Mouse (Mus musculus) intestine, postnatal 0 days (tissue): ENCODE measurements at regions not wholly inside any gene's neighbourhood (a gene's known extent, or its start where the extent isn't known, plus 50 kb on each side); places are given as distances from the start of the nearest gene placed in this dataset.

Experiments
- ATAC-seq: fragments of 200-750 bp; cut with Nextera tagmentation; 2 replicates; pipeline ENCODE4 v1.8.0; 2017; ENCODE audit warnings: mild to moderate bottlenecking, moderate TSS enrichment, moderate library complexity
- H3K27ac ChIP-seq: fragments of 300-500 bp; sonication (generic); 2 replicates; pipeline ENCODE4 v1.5.1; 2014; ENCODE audit warnings: mild to moderate bottlenecking, low read depth, low read length, moderate library complexity
- H3K27me3 ChIP-seq: fragments of 300-500 bp; sonication (generic); replicated peaks from 2 replicates; pipeline ENCODE4 v1.6.1; 2014; ENCODE audit warnings: low read length, mixed read lengths; ENCODE audit not compliant: control insufficient read depth, insufficient read depth
- H3K36me3 ChIP-seq: fragments of 300-500 bp; sonication (generic); 2 replicates; pipeline ENCODE4 v1.6.1; 2014; ENCODE audit warnings: mild to moderate bottlenecking, moderate library complexity; ENCODE audit not compliant: control insufficient read depth, insufficient read depth
- H3K4me1 ChIP-seq: fragments of 300-500 bp; sonication (generic); replicated peaks from 2 replicates; pipeline ENCODE4 v1.6.1; 2014; ENCODE audit warnings: antibody characterized with exemption, low read length, mixed read lengths; ENCODE audit not compliant: control insufficient read depth, insufficient read depth
- H3K4me2 ChIP-seq: fragments of 300-500 bp; sonication (generic); replicated peaks from 2 replicates; pipeline ENCODE4 v1.6.1; 2014; ENCODE audit warnings: low read depth, mild to moderate bottlenecking, moderate library complexity
- H3K4me3 ChIP-seq: fragments of 300-500 bp; sonication (generic); 2 replicates; pipeline ENCODE4 v1.5.1; 2014; ENCODE audit warnings: low read depth, low read length
- H3K9ac ChIP-seq: fragments of 300-500 bp; sonication (generic); 2 replicates; pipeline ENCODE4 v1.6.1; 2014; ENCODE audit warnings: mild to moderate bottlenecking, low read depth, low read length
- H3K9me3 ChIP-seq: fragments of 300-500 bp; sonication (generic); 2 replicates; pipeline ENCODE4 v1.6.1; 2016; ENCODE audit warnings: mixed run types; ENCODE audit not compliant: control insufficient read depth
- CTCF ChIP-seq: sonication (generic); IDR thresholded peaks from 2 replicates; pipeline ENCODE4 v1.5.1; 2016; ENCODE audit warnings: low read depth, mild to moderate bottlenecking, control low read depth, antibody characterized with exemption, moderate library complexity
- WGBS: fragments of 180-500 bp; shearing (Covaris S2); extraction: QIAGEN DNeasy Blood & Tissue Kit; methylation state at CpG from one replicate; pipeline ENCODE4 v1.1.7; 2014; 5-methylcytosine and 5-hydroxymethylcytosine counted together

- Histone ChIP-seq H3K9me3 (no peaks in the 10 kb centered on the region), H3K9ac (no peak overlapping the region), H3K36me3 (no peaks in the 10 kb centered on the region), H3K27me3 (no peaks in the 10 kb centered on the region), H3K4me1 (no peaks in the 10 kb centered on the region), H3K4me2 (no peak overlapping the region), H3K27ac (no peak overlapping the region), H3K4me3 (no peak overlapping the region)
- WGBS, result 40% methylated on average over 4 of the region's 4 CpGs
- ATAC-seq, result no peak
- TF ChIP-seq CTCF, result no peak
These were observed 565.7 kb upstream of the Vstm2b start for GRCm38 (mm10) chr7:40332455-40332854.

GRCm38 (mm10) chr7:40352306-40352705 lies 545.8 kb upstream of the Vstm2b start:
- H3K4me2 ChIP-seq, result no peak overlapping the region
- no peak for ATAC-seq
- H3K27ac ChIP-seq, result no peak overlapping the region
- H3K4me3 ChIP-seq, result no peak overlapping the region
- no peaks in the 10 kb centered on the region for H3K4me1 ChIP-seq
- TF ChIP-seq CTCF, result no peak
- H3K36me3 ChIP-seq, result no peaks in the 10 kb centered on the region
- WGBS, result 55% methylated on average over 4 of the region's 4 CpGs
- no peaks in the 10 kb centered on the region for H3K27me3 ChIP-seq
- H3K9me3 ChIP-seq, result no peaks in the 10 kb centered on the region
- H3K9ac ChIP-seq, result no peak overlapping the region

- TF ChIP-seq CTCF, result no peak
- no peaks in the 10 kb centered on the region for H3K27me3 ChIP-seq
- H3K36me3 ChIP-seq, result no peaks in the 10 kb centered on the region
- no peak for ATAC-seq
- no peak overlapping the region for H3K4me2 ChIP-seq
- no peak overlapping the region for H3K4me3 ChIP-seq
- no peak overlapping the region for H3K27ac ChIP-seq
- no peaks in the 10 kb centered on the region for H3K9me3 ChIP-seq
- 21% methylated on average over 2 of the region's 2 CpGs for WGBS
- H3K9ac ChIP-seq, result no peak overlapping the region
- H3K4me1 ChIP-seq, result no peaks in the 10 kb centered on the region
These were observed 535.4 kb upstream of the Vstm2b start for GRCm38 (mm10) chr7:40362719-40363118.

- no peak overlapping the region for H3K9ac ChIP-seq
- no peak for TF ChIP-seq CTCF
- H3K4me1 ChIP-seq, result no peaks in the 10 kb centered on the region
- no peak overlapping the region for H3K4me3 ChIP-seq
- 90% methylated on average over 2 of the region's 2 CpGs for WGBS
- ATAC-seq, result no peak
- H3K27me3 ChIP-seq, result no peaks in the 10 kb centered on the region
- no peak overlapping the region for H3K27ac ChIP-seq
- no peaks in the 10 kb centered on the region for H3K9me3 ChIP-seq
- H3K36me3 ChIP-seq, result no peaks in the 10 kb centered on the region
- H3K4me2 ChIP-seq, result no peak overlapping the region
These were observed 525.4 kb upstream of the Vstm2b start for GRCm38 (mm10) chr7:40372713-40373112.

GRCm38 (mm10) chr7:40377839-40378238 lies 520.3 kb upstream of the Vstm2b start:
- ATAC-seq, result no peak
- Histone ChIP-seq H3K4me3 (no peak overlapping the region), H3K36me3 (no peaks in the 10 kb centered on the region), H3K4me2 (no peak overlapping the region), H3K4me1 (no peaks in the 10 kb centered on the region), H3K27ac (no peak overlapping the region), H3K9me3 (no peaks in the 10 kb centered on the region), H3K27me3 (no peaks in the 10 kb centered on the region), H3K9ac (no peak overlapping the region)
- 93% methylated on average over 1 of the region's 1 CpGs for WGBS
- TF ChIP-seq CTCF, result no peak

GRCm38 (mm10) chr7:40381244-40381643 lies 516.9 kb upstream of the Vstm2b start:
- Histone ChIP-seq H3K4me3 (no peak overlapping the region), H3K9ac (no peak overlapping the region), H3K4me1 (no peaks in the 10 kb centered on the region), H3K27ac (no peak overlapping the region), H3K9me3 (no peaks in the 10 kb centered on the region), H3K4me2 (no peak overlapping the region), H3K27me3 (no peaks in the 10 kb centered on the region), H3K36me3 (no peaks in the 10 kb centered on the region)
- WGBS, result 90% methylated on average over 3 of the region's 3 CpGs
- TF ChIP-seq CTCF, result no peak
- no peak for ATAC-seq

GRCm38 (mm10) chr7:40388152-40388551 lies 510.0 kb upstream of the Vstm2b start:
- Histone ChIP-seq H3K4me3 (no peak overlapping the region), H3K9ac (no peak overlapping the region), H3K27ac (no peak overlapping the region), H3K36me3 (no peaks in the 10 kb centered on the region), H3K27me3 (no peaks in the 10 kb centered on the region), H3K9me3 (no peaks in the 10 kb centered on the region), H3K4me1 (no peaks in the 10 kb centered on the region), H3K4me2 (no peak overlapping the region)
- no peak for TF ChIP-seq CTCF
- no peak for ATAC-seq
- WGBS, result 87% methylated on average over 5 of the region's 5 CpGs
